Mouse (Mus musculus): ENCODE measurements around the gene Mapk14.
A peak's percentile ranks its signal among the peaks of the same experiment; 100 is the strongest.
"Not testable (repeated sequence)": the region's sequence is repeated elsewhere in the genome, so short reads cannot be mapped to it uniquely, and the experiment has no call there.

Gene Mapk14

DNA sequence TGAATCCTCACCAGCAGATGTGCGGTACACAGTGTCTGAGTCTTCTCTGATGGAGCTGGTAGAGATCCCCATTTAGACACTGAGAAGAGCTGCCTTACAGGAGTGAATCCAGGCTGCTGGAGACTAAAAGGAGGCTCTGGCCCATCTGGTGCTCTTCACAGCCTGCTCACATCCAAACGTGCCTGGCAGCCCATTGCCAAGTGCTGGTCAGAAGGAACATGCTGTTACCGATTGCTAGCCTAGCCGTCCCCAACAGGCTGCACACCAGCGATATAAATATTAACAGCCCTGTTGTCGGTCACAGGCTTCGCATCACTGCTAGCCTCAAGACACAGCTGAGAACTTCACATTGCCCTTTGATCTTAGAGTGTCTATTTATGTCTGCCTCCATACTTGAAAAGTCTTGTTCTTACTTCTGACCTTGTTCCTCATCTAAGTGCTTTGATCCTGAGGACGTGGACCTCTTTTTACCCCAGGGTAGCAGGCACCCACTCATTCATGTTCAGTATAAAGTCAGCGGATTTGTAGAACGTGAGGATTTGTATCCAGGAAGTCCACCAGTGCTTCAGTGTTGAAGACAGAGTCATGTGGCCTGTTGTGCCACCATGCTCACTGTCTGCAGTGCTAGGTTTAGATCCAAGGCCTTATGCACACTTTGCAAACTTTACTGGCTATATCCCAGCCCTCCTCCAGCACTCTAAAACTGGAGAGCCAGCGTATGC is 52.2 kb downstream of the Mapk14 start:
- peak; percentile 75 for ATAC-seq (ENCODE audit: low TSS enrichment)

DNA sequence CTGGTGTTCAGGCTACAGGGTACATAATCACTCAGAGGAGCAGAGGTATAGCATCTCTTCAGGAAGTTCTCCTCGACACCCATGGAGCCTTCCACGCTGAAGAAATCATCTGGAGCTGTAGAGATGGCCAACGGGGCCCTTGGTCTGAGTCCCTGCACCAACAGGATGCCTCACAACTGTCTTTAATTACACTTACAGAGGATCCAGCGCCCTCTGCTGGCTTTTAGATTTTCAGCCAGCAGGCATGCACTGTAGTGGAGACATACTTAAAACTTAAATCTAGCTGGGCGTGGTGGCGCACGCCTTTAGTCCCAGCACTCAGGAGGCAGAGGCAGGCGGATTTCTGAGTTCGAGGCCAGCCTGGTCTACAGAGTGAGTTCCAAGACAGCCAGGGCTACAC is 52.8 kb downstream of the Mapk14 start:
- ATAC-seq (ENCODE audit: low TSS enrichment) = no peak

DNA sequence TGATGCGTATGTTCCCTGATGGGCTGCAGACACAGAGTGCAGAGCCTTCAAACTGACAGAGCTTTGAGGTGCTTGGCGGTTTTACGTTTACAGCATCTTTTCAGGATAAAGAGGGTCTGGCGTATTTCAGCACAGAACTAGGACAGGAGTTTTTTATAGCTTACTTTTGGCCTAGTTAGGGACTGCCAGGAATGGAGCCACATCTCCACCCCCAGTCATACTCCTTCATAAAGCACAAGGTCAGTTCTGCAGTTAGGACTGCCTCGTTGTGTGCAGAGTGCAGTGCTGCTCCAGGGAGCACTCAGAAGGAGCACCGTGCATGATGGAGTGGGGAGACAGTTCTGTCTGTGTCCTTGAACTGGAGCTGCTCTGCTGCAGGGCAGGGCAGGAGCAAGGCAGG is 54.6 kb downstream of the Mapk14 start:
- peak; percentile 69 for ATAC-seq (ENCODE audit: low TSS enrichment)

DNA sequence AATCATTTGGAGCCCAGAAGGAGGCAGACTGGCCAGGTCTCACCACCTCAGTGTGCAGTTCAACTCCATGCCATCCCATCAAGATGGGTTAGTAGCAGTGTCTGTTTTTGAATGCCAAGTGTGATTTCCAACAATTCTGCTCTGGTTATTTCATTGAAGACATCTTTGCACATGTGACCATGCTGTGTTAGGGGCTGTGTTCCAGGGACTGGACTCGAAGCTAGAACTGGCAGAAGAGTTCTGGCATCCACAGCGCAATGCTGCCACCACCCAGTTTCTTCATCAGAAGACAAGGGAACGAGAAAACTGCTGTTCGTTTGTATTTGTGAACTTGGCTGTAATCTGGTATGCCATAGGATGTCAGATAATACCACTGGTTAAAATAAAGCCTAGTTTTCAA is 56.9 kb downstream of the Mapk14 start:
- no peak for ATAC-seq (ENCODE audit: low TSS enrichment)

GRCm38 (mm10) chr17:28750580-28750979 is 59.5 kb downstream of the Mapk14 start:
- peak; percentile 28; the same call in 1 of the 2 replicates for ATAC-seq (ENCODE audit: low TSS enrichment)

- no peak for ATAC-seq (ENCODE audit: low TSS enrichment)
Observed at GRCm38 (mm10) chr17:28756447-28756846, 65.3 kb downstream of the Mapk14 start.

GRCm38 (mm10) chr17:28757470-28757869 is 66.3 kb downstream of the Mapk14 start:
- ATAC-seq (ENCODE audit: low TSS enrichment) = no peak

DNA sequence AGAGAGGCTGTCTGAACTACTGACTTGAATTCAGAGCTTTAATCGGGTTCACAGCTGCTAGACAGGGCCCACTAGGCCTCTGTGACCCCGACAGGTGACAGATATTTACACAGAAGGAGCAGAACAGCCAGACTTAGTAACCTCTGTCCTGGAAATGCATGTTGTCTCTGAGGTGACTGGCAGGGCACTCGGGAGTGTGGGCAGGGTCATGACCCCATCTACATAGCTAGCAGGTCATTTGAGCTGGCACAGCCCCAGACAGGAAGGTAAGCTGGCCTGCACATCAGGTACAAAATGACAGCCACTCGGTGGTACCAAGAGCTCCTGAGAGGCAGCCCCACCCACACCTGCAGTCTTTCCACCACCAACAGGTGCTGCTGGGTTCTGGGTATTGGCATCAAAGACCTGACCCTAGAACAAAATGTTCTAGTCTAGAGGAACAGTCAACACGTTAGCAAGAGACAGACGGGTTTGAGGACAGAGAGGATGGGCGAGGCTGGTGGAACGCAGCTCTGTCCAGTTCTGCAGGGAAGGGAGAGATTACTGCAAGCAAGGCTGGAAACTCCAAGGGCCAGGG is 69.7 kb downstream of the Mapk14 start:
- ATAC-seq (ENCODE audit: low TSS enrichment) = no peak

DNA sequence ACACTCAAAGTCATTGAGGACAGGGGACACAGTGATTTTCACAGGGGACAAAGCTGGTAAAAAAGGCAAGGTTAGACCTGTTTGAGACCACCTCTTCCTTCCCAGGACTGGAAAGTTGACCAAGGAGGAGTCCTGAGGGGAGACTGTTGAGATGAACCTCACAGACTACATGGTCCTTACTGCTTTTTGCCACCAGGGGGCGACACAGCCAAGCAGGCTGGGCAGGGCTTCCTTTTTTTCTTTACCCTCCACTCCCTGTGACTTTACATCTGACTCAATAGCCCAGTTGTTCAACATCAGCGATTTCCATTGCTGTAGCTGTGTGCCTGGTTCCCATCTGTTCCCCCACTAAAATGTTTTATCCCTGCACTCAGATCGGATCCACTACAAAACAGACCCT is 70.7 kb downstream of the Mapk14 start:
- peak; percentile 74; the same call in 1 of the 2 replicates for ATAC-seq (ENCODE audit: low TSS enrichment)

- no peak for ATAC-seq (ENCODE audit: low TSS enrichment)
Observed at GRCm38 (mm10) chr17:28766203-28766602, 75.1 kb downstream of the Mapk14 start.

DNA sequence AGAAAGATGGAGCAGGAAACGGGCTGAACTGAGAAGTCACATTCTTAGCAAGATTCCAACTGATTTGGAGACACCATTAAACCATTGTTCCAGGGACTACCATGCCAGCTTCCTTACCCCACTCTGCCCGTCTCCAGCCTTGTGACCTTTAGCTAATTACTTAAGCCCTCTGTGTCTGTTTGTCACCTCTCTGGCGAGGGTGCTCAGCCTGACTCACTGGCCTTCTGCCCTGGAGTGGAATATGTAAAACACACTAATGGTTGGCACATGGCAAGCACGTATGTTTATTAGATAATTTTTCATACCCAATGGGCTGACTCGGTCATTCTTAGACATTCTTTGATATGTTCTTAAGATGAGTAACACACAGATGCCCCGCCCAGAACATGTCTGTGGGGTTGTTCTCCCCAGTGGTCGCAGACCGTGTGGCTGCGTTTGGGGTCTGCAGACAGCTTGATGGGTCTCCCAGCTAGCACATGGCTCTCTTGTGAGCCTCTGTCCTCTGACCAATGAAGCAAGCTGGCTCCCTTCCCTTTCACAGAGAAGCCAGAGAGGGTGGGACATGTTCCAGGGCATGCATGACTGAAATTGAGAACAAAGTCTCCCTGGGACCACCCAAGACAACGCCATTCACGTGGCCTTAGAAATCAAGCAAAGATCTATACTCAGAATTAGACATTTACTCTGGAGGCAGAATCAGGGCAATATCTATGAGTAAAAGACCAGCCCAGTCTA is 75.8 kb downstream of the Mapk14 start:
- no peak for ATAC-seq (ENCODE audit: low TSS enrichment)

DNA sequence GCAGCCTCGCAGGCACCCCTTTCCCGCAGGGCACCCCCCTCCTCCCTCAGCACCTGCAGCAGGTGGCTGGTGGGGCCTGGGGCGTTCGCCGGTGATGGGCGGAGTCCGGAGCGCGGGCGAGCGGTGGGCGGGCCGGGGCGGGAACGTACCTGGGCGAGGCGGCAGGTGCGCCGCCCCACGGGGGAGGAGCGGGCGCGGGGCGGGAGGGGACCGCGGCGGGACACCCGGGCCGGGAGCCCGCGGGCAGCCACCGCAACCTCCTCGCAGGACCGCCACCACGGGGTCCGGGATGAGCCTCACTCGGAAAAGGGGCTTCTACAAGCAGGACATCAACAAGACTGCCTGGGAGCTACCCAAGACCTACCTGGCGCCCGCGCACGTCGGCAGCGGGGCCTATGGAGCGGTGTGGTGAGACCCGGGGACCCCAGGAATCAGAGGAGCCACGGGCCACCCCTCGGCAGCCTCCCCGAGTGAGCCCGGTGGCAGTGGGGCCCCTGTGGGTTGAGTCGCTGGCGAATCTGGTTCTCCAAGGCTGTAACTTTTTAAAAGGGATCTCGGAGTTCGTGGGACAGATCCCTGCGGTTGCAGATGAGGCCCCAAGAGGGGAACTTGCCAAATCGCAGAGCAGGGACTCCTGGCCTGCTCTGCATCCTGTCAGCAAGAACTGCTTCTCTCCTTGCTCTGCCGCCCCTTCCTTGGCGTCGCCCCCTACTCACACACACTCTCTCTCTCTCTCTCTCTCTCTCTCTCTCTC is 78.2 kb downstream of the Mapk14 start, which contains the start of gene Mapk13:
Gene Mapk13, plus strand, starts transcription at position 177 of the 754 bp plus-strand sequence.
- no peak for ATAC-seq (ENCODE audit: low TSS enrichment)

GRCm38 (mm10) chr17:28769875-28770421 is 78.8 kb downstream of the Mapk14 start:
- ATAC-seq (ENCODE audit: low TSS enrichment) = peak; percentile 47; the same call in 1 of the 2 replicates

DNA sequence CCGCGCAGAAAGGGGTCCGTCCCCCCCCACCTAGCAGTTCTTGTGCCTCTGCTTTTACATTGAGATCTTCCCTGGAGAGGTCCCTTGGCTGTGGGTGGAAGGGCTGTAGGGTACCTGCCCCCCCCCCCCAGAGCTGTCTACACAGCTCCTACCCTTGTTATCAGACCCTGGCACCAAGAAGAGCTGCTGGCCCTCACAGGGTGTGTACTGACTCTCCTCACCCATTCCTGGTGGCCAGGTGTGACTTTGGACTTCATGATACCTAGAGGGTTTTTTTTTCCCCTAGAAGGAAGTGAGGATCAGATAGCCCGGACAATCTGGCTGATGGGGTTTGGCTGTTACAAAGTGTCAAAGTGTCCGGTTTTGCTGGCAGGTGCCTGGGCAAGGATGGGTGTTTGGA is 80.2 kb downstream of the Mapk14 start:
- ATAC-seq (ENCODE audit: low TSS enrichment) = no peak

DNA sequence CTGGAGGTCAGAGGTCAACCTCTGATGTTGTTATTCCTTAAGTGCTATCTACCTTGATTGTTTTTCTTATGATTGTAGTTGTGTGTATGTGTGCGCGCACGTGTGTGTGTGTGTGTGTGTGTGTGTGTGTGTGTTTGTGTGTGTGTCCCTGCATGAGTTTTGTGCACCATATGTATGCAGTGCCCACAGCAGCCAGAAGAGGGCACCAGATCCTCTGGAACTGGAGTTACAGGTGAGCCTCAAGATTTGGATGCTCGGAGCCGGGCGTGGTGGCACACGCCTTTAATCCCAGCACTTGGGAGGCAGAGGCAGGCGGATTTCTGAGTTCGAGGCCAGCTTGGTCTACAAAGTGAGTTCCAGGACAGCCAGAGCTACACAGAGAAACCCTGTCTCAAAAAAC is 83.2 kb downstream of the Mapk14 start:
- ATAC-seq (ENCODE audit: low TSS enrichment) = not testable (repeated sequence)

- no peak for ATAC-seq (ENCODE audit: low TSS enrichment)
Observed at GRCm38 (mm10) chr17:28775161-28775560, 84.0 kb downstream of the Mapk14 start.

DNA sequence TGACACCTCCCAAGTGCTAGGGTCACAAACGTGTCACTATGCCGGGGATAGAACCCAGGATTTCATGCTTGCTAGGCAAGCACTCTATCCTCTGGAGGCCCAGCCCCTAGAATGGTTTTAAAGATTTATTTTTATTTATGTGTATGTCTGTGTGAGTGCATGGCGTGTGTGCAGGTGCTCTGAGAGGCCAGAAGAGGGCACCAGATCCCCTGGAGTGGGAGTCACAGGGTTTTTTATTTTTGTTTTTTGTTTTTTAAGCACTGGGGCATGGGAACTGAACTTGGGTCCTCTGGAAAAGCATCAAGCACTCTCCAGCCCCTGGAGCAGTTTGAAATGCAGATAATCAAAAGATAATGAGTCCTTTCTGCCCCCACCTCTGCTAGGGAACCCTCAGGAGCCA is 85.7 kb downstream of the Mapk14 start:
- ATAC-seq (ENCODE audit: low TSS enrichment) = no peak

DNA sequence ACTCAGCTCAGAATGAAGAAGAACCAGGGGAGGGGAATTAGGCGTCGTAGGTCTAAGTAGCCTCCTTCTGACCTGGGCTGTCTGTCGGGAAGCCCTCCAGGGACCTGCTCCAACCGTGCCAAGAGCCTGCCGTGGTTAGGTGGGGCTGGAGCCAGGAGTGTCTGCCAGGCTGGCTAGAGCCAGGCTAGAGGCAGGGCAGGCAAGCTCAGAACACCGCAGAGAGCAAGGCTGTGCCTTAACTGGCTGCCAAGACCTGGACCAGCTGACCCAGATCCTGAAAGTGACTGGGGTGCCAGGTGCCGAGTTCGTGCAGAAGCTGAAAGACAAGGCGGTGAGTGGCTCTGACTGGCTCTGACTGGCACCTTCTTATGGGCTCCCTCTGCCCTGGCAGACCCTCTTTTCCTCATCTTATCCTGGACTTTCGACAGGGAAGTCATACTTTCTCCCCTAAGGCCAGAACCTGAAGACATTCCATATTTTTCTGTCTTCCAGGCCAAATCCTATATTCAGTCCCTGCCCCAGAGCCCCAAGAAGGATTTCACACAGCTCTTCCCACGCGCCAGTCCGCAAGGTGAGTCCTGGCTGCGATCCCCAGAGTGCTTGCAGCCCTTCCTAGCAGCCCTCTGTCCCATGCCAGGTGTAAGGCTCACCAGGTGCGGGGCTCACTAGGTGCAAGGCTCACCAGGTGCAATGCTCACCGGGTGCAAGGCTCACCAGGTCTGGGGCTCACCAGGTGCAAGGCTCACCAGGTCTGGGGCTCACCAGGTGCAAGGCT is 86.3 kb downstream of the Mapk14 start:
- no peak for ATAC-seq (ENCODE audit: low TSS enrichment)

- no peak for ATAC-seq (ENCODE audit: low TSS enrichment)
Observed at GRCm38 (mm10) chr17:28779735-28780134, 88.6 kb downstream of the Mapk14 start.

GRCm38 (mm10) chr17:28780836-28781235 is 89.7 kb downstream of the Mapk14 start:
- ATAC-seq (ENCODE audit: low TSS enrichment) = no peak

Measured in frontal cortex, adult (tissue).